Mouse (Mus musculus): ENCODE results near the gene Hist1h2ad.
"Not testable (repeated sequence)": the region's sequence is repeated elsewhere in the genome, so short reads cannot be mapped to it uniquely, and the experiment has no call there.

Hist1h2ad gene

DNA sequence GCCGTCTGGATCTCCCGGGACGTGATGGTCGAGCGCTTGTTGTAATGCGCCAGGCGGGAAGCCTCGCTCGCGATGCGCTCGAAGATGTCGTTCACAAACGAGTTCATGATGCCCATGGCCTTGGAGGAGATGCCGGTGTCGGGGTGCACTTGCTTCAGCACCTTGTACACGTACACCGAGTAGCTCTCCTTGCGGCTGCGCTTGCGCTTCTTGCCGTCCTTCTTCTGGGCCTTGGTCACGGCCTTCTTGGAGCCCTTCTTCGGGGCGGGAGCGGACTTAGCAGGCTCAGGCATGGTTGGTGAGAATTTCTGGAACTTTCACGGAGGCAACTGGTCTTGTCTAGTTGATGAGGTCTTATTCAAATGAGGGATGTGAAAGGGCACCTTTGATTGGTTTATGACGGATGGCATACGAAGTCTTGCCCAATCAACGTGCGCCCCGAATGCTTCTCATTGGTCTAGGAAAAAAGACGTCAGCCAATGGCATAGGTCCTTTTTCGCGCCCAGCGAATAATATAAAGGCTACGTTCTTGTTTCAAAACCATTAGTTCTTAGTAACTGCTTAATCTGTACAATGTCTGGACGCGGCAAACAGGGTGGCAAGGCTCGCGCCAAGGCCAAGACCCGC lies at the start of gene Hist1h2ad, which contains the start of gene Hist1h2bf:
TSS of gene Hist1h2ad (plus strand) at position 484 of the 627 bp plus-strand sequence.
TSS of gene Hist1h2bf (minus strand) at position 299 of the 627 bp plus-strand sequence.
- peak; percentile 90 for DNase-seq

DNA sequence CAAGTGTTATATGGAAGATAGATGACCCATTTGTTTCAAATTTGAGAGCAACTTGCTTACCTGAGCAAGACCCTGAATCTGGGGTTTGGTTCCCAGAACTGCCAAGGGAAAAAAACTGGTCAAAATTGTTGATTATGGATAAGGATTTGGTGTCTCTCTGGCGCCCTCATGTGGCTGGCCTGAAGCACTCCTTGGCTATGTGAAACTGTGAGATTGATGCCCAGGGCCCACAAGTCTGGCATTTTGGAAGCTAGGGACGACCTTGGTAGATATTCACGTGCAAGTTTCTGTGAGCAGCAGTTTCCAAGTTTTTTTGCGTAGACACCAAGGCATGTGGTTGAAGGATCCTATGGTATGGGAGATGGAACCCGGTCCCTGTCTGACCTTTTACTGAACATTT lies 49.5 kb upstream of the Hist1h2ad start:
- DNase-seq = peak; percentile 78

DNA sequence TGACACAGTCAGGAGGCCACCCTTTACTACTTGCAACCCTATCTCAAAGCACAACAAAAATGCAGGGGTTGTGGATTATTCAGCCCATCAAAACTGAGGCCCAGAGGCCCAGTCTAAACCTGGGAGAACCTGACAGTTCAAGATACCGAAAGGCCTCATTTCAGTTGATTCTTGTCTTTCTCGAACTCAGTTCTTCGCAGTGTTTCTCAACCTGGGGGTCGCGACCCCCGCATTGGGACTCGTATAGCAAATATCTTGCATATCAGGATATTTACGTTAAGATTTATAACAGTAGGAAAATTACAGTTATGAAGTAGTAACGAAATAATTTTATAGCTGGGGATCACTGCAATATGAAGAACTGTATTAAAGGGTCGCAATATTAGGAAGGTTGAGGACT lies 48.3 kb upstream of the Hist1h2ad start:
- no peak for DNase-seq

DNA sequence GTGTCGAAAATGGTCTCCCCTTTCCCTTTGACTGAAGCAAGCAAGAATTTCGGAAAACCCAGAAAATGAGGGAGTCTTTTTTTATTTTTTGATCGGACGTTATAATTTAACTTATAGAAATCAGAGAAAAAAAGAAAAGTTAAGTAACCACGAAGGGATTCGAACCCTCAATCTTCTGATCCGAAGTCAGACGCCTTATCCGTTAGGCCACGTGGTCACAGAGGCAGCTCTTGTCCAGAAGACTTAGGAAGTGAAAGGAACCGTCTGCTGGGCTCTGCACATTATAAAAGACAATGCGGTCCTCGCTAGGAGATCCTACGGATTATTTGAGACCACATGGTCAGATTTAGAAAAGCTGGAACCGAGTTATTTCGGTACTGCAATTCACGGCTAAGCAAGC lies 47.9 kb upstream of the Hist1h2ad start:
- DNase-seq = peak; percentile 91

DNA sequence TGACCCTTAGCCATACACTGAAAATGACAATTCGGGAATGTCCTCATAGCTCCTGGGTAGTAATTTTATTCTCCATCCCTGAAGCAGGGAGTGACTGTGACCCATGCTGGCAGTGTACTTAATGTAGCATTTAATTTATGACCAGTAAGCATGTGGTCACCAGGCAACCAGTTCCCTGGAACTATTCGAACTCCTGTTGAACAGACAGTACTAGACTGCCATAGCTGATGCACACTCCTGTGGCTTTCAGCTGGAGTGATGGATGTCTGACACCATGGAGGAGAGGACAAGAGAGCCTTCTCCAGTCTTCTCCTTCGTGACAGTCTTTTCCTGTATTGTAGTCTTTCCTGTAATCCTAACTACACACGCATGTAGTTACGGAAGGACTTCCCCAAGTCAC lies 45.2 kb upstream of the Hist1h2ad start:
- DNase-seq = no peak

DNA sequence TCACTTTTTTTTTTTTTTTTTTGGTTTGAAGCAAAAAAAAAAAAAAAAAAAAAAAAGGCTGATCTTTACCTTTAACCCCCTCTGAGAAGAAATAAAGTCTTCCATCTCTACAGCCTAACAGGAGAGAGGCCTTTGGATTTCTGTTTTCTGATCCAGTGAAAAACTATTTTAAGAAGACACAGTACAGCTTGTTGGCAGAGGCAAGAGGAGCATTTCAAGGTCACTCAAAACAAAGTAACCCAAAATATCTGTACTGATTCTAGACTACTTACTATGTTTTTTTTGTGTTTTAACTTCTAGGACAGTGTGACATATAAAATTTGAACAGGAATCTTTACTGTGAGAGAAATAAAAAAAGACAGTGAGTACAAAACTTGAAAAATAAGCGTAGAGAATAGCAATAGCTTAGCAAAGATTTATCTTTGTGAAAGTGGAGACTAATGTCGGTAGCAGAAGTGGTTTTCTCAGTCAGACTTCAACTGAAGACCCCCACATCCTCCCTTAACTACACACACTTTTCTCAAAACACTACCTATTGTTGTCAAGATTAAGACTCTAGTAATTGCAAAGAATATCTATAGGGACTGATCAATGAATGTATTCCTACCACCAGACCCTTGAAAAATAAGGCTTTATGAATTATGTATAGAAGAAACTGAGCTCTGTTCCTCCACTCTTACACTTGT lies 44.6 kb upstream of the Hist1h2ad start:
- DNase-seq = no peak

DNA sequence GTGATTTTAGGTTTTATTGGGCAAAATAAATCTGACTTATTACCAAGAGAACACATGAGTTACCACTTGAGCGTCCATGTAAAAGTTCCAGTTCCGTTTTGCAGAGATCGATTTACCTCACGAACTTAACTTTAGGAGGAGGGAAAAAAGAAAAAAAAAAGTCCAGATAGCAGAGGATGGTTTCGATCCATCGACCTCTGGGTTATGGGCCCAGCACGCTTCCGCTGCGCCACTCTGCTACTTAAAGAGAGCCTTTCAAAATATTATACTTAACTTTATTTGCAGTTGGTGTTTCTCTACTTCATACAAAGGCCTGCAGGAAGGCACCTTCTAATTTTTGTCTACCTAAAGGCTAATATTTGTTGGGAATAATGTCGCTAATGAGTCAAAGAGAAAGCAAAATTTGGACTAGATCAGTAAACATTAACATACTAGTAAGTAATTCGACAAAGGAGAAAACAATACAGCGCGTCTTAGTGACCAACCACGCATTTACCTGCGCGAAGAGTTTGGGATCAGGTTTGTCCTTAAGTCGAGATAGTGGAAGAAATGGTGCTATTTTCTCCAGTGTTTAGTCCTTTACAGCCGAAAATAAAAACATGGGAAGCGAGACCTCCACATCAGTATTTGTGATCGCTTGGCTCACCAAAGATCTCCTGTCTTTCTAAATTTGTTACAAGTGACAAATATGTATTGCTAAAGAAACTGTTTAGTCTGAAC lies 43.8 kb upstream of the Hist1h2ad start:
- DNase-seq = peak; percentile 75

DNA sequence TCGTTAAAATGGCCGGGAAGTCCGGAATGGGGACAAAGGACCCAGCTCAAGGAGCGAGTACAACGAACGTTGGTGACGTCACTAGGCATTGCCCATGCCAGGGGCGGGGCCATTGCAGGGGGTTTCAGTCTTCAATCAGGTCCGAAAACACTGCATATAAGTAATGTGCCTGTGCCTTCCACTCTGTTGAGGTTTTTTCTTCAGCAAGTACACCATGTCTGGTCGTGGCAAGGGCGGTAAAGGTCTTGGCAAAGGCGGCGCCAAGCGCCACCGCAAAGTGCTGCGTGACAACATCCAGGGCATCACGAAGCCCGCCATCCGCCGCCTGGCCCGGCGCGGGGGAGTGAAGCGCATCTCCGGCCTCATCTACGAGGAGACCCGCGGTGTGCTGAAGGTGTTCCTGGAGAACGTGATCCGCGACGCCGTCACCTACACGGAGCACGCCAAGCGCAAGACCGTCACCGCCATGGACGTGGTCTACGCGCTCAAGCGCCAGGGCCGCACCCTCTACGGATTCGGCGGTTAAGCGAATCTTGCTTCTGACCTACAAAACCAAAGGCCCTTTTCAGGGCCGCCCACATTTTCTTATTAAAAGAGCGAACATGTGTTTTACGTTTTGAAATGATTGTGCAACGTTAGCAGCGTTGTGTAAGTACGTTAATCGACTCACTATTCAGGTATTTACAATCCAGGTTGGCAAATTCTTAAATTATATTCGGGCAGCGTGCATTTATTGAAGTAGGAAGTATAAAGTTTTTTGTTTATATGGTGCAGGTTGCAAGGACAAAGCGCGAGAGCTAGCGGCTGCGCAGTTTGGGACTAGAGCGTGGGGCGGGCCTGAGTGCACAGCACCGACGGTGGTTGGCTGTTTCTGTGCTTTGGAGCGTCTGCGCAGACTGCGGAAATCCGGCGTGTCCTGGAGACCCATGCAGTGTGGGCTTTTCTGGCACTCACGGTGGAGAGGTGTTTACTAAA lies 43.0 kb upstream of the Hist1h2ad start, which contains the start of gene Hist1h4h:
TSS of gene Hist1h4h (plus strand) at position 150 of the 975 bp plus-strand sequence.
- peak; percentile 98 for DNase-seq

DNA sequence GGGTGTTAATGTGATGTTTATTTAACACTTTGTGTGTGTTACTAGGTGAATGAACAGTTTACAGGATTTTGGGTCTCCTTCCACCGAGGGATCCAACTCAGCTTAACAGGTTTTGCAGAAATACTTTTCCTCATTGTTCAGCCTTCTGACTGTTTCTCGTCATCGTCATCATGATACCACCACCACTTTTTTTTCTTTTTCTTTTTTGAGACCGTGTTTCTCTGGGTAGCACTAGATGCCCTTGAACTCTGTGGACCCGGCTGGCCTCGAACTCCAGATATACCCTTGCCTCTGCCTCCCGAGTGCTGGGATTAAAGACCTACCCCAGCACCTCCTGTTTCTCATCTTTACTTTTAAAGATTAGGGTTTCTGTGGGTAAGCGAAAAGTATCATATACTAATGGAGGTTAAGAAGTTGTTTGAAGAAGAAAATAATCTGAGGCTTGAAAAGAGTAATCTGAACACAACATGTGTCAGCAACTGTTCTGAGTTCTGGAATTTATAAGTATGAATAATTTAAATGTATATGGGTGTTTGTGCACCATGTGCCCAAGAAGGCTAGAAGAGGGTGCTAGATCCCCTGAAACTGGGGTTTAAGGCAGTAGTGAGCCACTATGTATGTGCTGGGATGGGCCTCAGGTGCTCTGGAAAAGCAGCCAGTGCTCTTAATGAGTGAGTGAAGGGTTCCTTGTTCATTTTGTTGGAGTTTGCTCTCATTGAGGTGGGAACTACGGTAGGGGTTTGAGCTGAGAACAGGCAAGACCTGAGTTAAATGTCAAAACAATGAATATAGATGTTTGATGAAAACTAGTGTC lies 41.7 kb upstream of the Hist1h2ad start:
- no peak for DNase-seq

DNA sequence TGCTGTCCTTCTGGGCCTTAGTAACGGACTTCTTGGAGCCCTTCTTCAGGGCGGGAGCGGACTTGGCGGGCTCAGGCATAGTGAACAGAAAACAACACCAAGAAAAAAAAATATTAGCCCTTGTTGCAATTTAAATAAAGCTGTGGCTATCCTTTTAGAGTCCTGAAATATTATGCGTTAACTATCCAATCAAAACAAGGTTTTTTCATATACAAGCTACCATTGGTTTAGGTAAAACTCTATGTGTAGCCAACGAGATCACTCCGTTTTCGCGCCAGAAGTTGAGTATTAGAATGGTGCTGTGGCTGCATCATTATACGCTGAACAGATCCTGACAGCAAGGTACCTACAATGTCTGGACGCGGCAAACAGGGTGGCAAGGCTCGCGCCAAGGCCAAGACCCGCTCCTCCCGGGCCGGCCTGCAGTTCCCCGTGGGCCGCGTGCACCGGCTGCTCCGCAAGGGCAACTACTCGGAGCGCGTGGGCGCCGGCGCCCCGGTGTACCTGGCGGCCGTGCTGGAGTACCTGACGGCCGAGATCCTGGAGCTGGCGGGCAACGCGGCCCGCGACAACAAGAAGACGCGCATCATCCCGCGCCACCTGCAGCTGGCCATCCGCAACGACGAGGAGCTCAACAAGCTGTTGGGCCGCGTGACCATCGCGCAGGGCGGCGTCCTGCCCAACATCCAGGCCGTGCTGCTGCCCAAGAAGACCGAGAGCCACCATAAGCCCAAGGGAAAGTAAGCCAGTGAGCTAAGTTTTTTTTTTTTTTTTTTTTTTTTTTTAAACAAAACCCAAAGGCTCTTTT lies 40.4 kb upstream of the Hist1h2ad start, which contains the start of gene Hist1h2af:
TSS of gene Hist1h2af (plus strand) at position 347 of the 808 bp plus-strand sequence.
- DNase-seq = peak; percentile 76

DNA sequence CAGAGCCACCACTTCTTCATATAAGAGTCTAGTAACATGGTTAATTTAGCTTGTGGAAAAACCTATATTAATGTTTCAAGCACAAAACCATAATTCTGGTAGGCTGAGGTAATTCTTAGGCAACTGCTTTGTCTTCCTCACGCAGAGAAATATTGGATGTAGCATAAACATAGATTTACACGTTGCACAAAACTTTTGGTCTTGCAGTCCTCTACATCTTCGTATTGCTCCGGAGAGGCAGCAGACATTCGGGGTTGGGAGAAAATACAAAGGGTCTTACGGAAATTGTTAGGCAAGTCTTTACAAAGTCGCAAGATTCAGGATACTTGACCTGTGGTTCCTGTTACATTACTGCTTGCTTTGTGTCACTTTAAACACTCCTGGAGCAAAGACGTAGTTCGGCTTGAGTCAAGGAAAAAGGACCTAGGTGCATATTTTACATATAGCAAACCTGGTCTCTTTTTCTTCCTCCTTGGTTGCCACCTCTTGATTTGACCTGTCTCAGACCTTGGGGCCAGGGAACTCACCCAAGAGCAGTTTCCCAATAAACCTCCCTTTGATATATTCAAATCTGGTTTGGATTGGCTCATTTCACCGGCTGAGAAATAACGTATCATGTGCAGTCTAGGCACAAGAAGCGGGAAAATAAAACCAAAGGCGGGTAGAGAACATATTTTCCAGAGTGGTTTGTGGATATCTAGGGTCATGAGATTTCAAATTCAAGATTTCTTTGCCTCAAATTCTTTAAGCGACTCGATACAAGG lies 39.6 kb upstream of the Hist1h2ad start:
- peak; percentile 39 for DNase-seq

DNA sequence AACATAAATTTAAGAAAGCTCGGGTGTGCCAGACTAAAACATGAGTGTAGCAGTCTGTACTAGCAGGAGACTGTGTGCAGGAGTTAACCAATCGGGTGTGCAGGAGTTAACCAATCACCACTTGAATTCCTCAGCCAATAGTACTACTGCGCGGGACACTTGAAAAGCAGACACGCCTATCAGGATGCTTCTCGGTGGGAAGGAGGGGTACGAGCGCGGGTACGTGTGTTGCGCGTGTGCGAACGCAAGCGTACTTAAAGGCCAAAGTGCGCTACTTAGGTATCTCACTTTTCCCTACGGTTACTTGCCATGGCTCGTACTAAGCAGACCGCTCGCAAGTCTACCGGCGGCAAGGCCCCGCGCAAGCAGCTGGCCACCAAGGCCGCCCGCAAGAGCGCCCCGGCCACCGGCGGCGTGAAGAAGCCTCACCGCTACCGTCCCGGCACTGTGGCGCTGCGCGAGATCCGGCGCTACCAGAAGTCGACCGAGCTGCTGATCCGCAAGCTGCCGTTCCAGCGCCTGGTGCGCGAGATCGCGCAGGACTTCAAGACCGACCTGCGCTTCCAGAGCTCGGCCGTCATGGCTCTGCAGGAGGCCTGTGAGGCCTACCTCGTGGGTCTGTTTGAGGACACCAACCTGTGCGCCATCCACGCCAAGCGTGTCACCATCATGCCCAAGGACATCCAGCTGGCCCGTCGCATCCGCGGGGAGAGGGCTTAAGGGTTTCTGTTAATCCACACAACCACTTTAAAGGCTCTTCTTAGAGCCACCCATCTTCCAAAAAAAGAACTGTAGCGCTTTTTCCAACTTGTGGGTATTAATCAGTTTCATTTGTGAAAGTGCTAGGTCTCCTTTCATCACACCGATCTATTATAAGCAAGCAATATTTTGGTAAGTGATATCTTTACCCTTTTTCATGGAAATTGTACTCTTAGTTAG lies 38.8 kb upstream of the Hist1h2ad start, which contains the start of gene Hist1h3g:
TSS of gene Hist1h3g (plus strand) at position 286 of the 939 bp plus-strand sequence.
- peak; percentile 89 for DNase-seq

DNA sequence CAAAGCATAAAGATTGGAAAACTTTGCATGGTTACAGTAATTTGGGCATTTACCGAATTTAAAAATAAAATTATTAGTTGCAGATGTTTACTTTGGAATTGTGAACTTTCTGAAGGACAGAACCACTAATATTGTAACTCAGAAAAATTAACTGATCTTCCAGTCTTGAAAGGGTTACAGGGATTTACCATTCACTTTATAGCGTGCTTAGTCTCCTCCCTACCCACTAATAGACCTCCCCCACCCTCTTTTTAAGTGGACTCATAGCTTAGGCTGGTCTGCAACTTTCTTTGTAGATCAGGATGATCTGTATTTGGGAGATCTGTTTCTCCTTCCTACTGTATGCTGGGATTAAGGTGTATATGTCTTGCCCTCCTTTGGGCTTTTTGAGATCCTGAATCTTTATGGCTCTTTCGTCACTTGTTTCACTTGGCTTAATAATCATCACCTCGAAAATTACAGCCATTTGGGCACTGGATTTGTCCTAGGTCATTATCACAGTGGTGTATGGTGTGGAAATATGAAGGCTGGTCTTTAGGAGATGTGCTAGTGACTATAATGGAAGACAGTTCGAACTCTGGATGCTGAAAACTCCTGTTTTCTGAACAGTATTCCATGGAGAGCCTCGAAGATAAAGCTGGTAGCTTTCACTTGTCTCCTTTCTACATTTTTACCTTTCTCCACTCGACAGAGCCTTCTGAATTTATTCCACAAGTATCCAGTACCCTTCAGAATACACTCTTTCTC lies 37.9 kb upstream of the Hist1h2ad start:
- no peak for DNase-seq

DNA sequence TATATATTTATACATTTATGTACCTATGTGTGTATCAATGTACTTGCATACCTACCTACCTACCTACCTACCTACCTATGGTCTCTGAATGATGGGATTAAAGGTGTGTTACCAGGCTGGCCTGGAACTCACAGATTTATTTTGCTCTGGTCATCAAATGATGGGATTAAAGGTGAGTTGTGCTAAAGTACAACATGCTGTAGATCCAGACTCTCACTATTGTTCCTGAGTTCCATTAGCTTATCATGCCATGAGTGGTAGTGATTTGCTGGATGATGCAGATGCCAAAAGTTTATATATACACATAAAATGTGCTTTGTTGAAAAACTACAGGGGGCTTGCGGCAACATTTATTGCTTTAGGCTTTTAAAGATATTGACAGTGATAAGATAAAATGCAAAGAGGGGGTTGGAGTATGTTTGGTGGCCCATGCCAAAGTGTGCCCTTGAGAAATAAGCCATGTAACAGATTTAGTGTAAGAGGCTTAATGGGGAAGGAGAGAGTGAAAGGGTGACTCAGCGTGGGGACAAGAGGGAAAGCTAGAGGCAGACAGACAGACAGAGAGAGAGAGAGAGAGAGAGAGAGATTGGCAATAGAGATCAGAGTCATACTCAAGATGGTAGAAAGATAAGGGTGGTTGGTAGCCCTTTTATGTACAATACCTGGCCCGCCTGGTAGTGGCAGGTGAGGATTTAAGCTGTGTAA lies 37.0 kb upstream of the Hist1h2ad start:
- DNase-seq = no peak

DNA sequence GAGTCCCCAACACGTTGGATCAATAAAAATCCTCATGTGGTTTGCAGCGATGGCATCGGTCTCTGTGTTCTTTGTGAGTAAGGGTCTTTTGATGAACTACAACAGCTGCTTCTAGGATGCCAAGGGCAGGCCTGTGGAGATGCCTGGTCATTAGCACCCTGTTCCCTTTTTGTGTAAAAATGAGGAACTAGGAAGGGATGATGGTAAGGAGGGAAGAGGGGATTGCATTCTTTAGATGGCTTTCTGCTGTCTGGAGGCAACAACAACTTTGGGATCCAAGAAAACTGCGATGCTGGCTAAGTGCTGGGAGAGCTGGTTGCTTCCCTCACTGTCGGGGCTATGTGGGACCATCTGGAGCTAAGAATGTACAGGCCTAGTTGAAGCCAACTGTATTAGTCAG lies 35.9 kb upstream of the Hist1h2ad start:
- no peak for DNase-seq

DNA sequence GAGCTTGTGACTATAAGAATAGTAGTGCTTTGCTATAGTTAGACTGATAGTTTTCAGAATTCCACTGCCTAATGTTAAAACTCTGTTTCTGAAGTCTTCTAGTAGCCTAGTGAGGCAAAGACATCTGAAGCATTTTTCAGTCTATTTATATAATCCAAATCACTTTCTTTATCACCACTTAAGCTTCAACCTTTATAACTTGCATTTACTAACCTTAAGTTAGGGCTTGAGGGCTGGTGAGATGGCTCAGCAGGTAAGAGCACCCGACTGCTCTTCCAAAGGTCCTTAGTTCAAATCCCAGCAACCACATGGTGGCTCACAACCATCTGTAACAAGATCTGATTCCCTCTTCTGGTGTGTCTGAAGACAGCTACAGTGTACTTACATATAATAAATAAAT lies 34.4 kb upstream of the Hist1h2ad start:
- DNase-seq = not testable (repeated sequence)

DNA sequence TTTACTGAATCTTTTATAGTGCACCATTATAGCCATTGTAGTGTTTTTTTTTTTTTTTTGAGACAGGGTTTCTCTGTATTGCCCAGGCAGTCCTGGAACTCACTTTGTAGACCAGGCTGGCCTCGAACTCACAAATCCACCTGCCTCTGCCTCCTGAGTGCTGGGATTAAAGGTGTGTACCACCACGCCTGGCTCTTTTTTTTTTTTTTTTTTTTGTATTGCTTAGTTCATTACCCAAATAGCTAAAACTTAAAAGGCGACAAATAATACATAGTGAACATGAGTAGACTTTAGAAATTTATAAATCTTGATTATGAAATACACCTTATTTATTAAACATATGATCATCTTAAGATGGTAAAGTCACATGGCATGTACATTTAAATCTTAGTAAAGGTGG lies 32.7 kb upstream of the Hist1h2ad start:
- DNase-seq = no peak

Data from thymus, postnatal 25 days (tissue).